Mouse (Mus musculus) heart, postnatal 0 days (tissue): ENCODE results near the gene Dlec1. TPM values are rescaled to one million over a fixed set of nuclear protein-coding genes. Genes with fewer than 3 reads are reported as not detected.

ENCODE experiments used
- ATAC-seq: fragments of 200-750 bp; cut with Nextera tagmentation; 2 replicates; pipeline ENCODE4 v1.8.0; 2017; ENCODE audit warnings: low read depth, moderate number of reproducible peaks, moderate library complexity; ENCODE audit not compliant: insufficient read depth
- DNase-seq: peaks from one replicate; pipeline ENCODE4 v3.0.0-alpha.2; 2016; ENCODE audit warnings: low spot score
- H3K27ac ChIP-seq: fragments of 300-500 bp; sonication (generic); 2 replicates; pipeline ENCODE4 v1.5.1; 2014; ENCODE audit warnings: low read depth, mild to moderate bottlenecking
- H3K27me3 ChIP-seq: fragments of 300-500 bp; sonication (generic); 2 replicates; pipeline ENCODE4 v1.6.1; 2014; ENCODE audit warnings: low read length, mixed read lengths; ENCODE audit not compliant: control insufficient read depth, insufficient read depth
- H3K36me3 ChIP-seq: fragments of 300-500 bp; sonication (generic); replicated peaks from 2 replicates; pipeline ENCODE4 v1.6.1; 2014; ENCODE audit warnings: low read length, mixed read lengths; ENCODE audit not compliant: control insufficient read depth, insufficient read depth
- H3K4me1 ChIP-seq: fragments of 300-500 bp; sonication (generic); 2 replicates; pipeline ENCODE4 v1.6.1; 2014; ENCODE audit warnings: antibody characterized with exemption; ENCODE audit not compliant: control insufficient read depth, insufficient read depth
- H3K4me2 ChIP-seq: fragments of 300-500 bp; sonication (generic); 2 replicates; pipeline ENCODE4 v1.6.1; 2014; ENCODE audit warnings: low read depth, mild to moderate bottlenecking, low read length, moderate library complexity
- H3K4me3 ChIP-seq: fragments of 300-500 bp; sonication (generic); 2 replicates; pipeline ENCODE4 v1.5.1; 2014; ENCODE audit warnings: low read depth, low read length
- H3K9ac ChIP-seq: fragments of 300-500 bp; sonication (generic); replicated peaks from 2 replicates; pipeline ENCODE4 v1.6.1; 2014; ENCODE audit warnings: low read depth, low read length, mixed read lengths
- H3K9me3 ChIP-seq: fragments of 300-500 bp; sonication (generic); replicated peaks from 2 replicates; pipeline ENCODE4 v1.6.1; 2016; ENCODE audit warnings: low read length; ENCODE audit not compliant: control insufficient read depth
- CTCF ChIP-seq: IDR thresholded peaks from 2 replicates; pipeline ENCODE4 v1.5.1; 2016; ENCODE audit warnings: antibody characterized with exemption, control low read depth, low read depth
- EP300 ChIP-seq: IDR thresholded peaks from 2 replicates; pipeline ENCODE4 v1.6.1; 2016; ENCODE audit warnings: antibody characterized with exemption, low read depth
- WGBS: fragments of 180-500 bp; shearing (Covaris S2); extraction: QIAGEN DNeasy Blood & Tissue Kit; methylation state at CpG from one replicate; pipeline ENCODE4 v1.1.7; 2014; 5-methylcytosine and 5-hydroxymethylcytosine counted together
- polyA plus RNA-seq: library from polyadenylated mRNA; unstranded; fragments of >200 nt; fragmentation: Nextera tagmentation; extraction: Ambion mirVana; gene quantifications from 2 replicates; pipeline ENCODE4 v1.2.1, GENCODE M21; 2015
- total RNA-seq: library from RNA; depleted of rRNA; stranded (reverse); fragments of >200 nt; gene quantifications from 2 replicates; pipeline ENCODE4 v1.2.3, GENCODE M21; 2014; ENCODE audit warnings: low replicate concordance

Gene Dlec1
- total and polyA plus RNA-seq, 2 experiments from 2014 or later, result 0.15 TPM; not detected in 1

DNA sequence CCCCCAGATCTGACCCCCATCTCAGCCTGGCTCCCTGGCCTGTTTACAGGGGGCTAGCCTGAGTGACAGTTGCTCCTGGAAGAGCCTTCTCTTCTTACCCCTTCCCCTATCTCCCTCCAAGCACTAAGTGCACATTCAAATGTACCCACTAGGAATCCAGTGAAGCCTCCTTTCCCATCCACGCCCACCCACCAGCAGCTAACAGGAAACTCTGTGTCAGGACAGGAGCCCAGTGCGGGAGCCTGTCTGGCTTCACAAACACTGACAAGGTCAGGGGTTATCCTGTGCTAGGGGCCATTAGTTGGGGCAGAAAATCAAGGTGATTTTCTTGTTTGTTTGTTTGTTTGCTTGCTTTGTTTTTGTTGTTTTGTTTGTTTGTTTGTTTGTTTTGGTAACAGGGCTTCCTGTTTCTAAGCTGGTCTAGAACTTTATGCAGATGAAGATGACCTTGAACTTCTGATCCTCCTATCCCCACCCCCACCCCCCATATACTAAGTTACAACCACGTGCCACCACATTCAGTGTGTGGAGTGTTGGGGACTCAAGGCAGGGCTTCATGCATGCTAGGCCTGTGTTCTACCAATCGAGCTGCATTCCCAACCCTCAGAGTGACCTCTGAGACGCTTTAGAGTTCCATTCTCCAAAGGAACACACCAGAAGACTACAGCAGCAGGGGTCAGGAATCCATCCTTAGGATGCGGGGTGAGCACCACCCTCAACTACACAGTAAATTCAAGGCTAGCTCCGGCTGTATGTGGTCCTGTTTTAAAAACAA lies 19.4 kb upstream of the Dlec1 start:
- TF ChIP-seq EP300 (no peak), CTCF (no peak)
- no peak overlapping the region for H3K4me3 ChIP-seq
- no peak overlapping the region for H3K9ac ChIP-seq
- peaks cover 18% of the 10 kb centered on the region for H3K4me1 ChIP-seq
- ATAC-seq, result no peak
- peaks cover 37% of the 10 kb centered on the region for H3K36me3 ChIP-seq
- H3K9me3 ChIP-seq, result no peaks in the 10 kb centered on the region
- no peak overlapping the region for H3K27ac ChIP-seq
- H3K27me3 ChIP-seq, result no peaks in the 10 kb centered on the region
- DNase-seq, result no peak
- H3K4me2 ChIP-seq, result no peak overlapping the region
- WGBS, result 70% methylated on average over 7 of the region's 7 CpGs

DNA sequence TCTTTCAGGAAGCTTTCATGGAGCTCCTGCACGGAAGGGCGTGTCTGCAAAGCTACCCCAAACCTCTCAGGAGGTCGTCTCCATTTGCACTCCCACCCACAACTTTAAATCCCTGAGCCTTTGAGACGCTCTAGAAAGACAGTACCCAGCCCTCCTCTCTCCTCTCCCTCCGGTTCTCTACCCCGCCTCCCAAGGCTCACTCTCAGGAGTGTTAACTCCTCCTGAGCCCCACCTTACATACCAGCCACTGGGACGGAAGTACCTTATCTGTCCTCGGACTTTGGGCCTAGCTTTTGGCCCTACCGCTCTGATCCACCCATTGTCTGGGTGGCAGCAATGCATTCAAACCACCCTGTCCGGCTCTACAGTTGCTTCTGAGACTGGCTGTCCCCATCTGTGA lies 18.3 kb upstream of the Dlec1 start:
- H3K27ac ChIP-seq, result no peak overlapping the region
- H3K4me3 ChIP-seq, result no peak overlapping the region
- no peak for DNase-seq
- 75% methylated on average over 10 of the region's 10 CpGs for WGBS
- H3K9me3 ChIP-seq, result no peaks in the 10 kb centered on the region
- ATAC-seq, result no peak
- no peaks in the 10 kb centered on the region for H3K27me3 ChIP-seq
- H3K36me3 ChIP-seq, result peaks cover 26% of the 10 kb centered on the region
- H3K4me1 ChIP-seq, result peaks cover 22% of the 10 kb centered on the region
- H3K4me2 ChIP-seq, result no peak overlapping the region
- no peak overlapping the region for H3K9ac ChIP-seq
- TF ChIP-seq EP300 (no peak), CTCF (no peak)

DNA sequence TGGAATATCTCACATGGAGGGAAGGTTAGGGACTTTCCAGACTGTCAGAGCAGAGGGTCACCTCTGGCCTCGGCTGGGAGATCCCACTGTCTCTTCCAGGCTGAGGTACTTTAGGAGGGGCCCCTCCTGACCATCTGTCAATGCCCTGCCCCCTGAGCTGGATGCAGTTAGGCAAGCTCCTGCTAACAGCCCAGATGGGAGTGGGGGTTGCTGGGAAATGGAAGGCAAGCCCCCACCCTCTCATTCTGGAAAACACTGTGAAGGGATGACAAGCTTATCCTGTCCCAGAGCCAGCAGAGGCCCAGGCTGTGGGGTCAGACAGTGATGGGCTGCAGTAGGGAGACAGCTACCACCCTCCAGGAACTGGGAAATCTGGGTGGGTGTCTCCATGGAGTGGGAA lies 15.8 kb upstream of the Dlec1 start:
- no peak overlapping the region for H3K27ac ChIP-seq
- 24% methylated on average over 1 of the region's 1 CpGs for WGBS

DNA sequence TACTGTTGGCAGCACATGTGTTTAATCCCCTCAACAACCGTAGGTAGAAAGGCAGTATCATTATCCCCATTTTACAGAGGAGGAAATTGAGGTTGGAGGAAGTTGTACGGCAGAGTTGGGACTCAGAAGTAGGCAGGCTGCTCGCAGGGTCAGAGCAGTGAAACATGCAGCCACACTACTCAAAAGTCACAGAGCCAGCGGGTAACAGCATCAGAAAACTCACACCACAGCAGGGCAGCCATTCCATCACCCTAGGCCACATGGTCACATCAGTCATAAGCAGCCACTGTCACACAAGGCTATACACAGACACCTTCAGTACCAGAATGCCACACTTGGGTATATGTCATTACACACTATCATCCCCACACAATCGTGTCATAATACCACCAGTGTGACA lies 15.0 kb upstream of the Dlec1 start:
- Histone ChIP-seq H3K4me3 (no peak overlapping the region), H3K36me3 (no peaks in the 10 kb centered on the region; the same call in 1 of the 2 replicates), H3K9ac (no peak overlapping the region), H3K4me1 (peaks cover 32% of the 10 kb centered on the region), H3K4me2 (no peak overlapping the region), H3K27me3 (no peaks in the 10 kb centered on the region), H3K9me3 (no peaks in the 10 kb centered on the region), H3K27ac (no peak overlapping the region)
- no peak for TF ChIP-seq EP300
- TF ChIP-seq CTCF, result no peak
- no peak for DNase-seq
- no peak for ATAC-seq
- 76% methylated on average over 5 of the region's 5 CpGs for WGBS

More for the DNA sequence above, 15.8 kb upstream of the Dlec1 start:
- no peak overlapping the region for H3K4me3 ChIP-seq
- peaks cover 7% of the 10 kb centered on the region; the same call in 1 of the 2 replicates for H3K36me3 ChIP-seq
- H3K4me2 ChIP-seq, result no peak overlapping the region
- DNase-seq (no peak), ATAC-seq (no peak)
- H3K9me3 ChIP-seq, result no peaks in the 10 kb centered on the region
- 0 out of 2 replicates have a peak overlapping the region, but pooled peaks have one; percentile 4 for H3K9ac ChIP-seq
- peaks cover 24% of the 10 kb centered on the region for H3K4me1 ChIP-seq
- TF ChIP-seq EP300, result no peak
- TF ChIP-seq CTCF, result no peak
- H3K27me3 ChIP-seq, result no peaks in the 10 kb centered on the region

DNA sequence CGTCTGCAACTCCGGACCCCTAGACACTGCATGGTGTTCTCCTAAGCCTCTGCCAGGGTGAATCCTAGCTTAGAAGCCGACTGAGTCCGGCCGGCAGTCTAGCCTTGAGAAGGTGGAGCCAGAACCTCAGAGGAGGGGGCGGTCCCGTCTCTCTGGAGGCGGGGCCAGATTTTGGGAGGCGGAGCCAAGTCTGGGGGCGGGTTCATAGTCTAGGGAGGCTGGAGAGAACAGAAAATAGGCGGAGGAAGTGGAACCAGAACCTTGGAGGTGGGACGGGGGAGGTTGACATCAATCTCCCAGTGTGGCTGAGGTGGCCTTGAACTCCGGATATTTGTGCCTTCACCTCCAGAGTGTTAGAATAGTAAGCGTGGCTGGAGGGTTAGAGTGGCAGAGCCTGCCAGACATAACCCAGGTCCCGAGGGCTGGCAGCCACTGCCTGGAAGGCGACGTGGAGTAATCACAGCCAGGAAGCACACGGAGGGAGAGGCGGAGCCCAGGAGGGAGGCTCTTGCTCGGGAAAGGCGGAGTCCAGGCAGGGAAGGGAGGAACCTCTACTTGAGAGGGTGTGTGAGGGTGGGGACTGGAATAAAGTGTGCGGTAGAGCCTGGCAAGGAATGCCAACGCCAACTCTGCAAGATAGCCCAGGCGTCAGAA lies 14.0 kb upstream of the Dlec1 start:
- Histone ChIP-seq H3K36me3 (no peaks in the 10 kb centered on the region), H3K9me3 (no peaks in the 10 kb centered on the region), H3K9ac (no peak overlapping the region), H3K4me3 (peak overlapping the region; percentile 38), H3K27me3 (no peaks in the 10 kb centered on the region), H3K4me1 (peaks cover 36% of the 10 kb centered on the region), H3K27ac (peak overlapping the region; percentile 73), H3K4me2 (peak overlapping the region; percentile 55)
- ATAC-seq, result peak; percentile 69
- peak; percentile 88 for DNase-seq
- 2% methylated on average over 24 of the region's 24 CpGs for WGBS
- TF ChIP-seq EP300 (no peak), CTCF (no peak)
